Mouse (Mus musculus): ENCODE results near the gene Stard3.

DNA sequence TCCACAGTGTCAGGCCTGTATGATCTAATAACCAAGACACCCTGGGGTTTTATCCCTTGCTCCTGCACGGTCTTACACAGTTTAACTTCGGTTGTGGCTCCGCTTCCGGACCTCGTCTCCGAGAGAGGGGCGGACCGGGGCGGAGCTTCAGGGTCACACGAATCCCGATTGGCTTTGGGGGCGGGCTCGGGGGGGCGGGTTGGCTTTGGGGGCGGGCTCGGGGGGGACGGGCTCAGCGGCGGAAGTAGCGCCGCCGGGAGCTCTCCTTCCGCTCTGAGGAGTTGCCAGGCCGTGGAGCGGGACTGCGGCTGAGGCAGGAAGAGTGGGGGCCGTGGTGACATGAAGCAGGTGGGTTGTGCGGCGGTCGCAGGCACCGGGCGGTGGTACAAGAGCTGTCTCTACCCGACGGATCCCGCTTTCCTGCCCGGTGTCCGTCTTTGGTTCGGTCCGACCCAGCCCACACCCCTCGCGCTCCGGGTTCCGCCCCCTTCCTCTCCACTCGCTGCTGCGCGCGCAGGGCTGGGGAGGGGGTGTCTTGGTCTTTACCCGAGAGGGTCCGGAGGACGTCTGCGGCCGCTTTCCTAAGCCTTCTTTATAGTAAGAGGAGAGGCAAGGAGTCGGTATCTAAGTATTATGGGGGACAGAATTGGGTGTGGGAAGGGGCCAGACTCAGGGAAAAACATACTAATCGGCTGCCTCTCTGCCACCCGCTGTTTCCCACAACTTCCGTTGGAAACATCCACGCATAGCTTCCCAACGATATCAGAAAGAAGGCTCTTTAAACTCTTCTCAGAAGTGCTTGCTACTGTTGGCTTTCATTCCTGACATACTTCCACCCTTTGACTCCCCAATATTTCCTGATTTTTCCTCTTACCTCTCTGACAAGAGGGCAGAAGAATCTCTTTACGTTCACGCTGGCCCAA is at the start of gene Stard3:
- TF ChIP-seq POLR2A (IDR thresholded peaks at IDR 0.05; ENCODE audit: insufficient read length, low read depth) (peak; percentile 85), POLR2AphosphoS2 (IDR thresholded peaks at IDR 0.05; ENCODE audit: insufficient read length, low read depth) (peak; percentile 76), TCF12 (IDR thresholded peaks at IDR 0.05; ENCODE audit: insufficient read depth, poor library complexity, severe bottlenecking) (no peak), E2F4 (IDR thresholded peaks at IDR 0.05; ENCODE audit: insufficient read depth) (no peak), USF1 (IDR thresholded peaks at IDR 0.05; ENCODE audit: low read depth) (no peak), CEBPB (IDR thresholded peaks at IDR 0.05; ENCODE audit: insufficient read depth, poor library complexity, severe bottlenecking) (no peak), SRF (IDR thresholded peaks at IDR 0.05; ENCODE audit: control insufficient read depth, insufficient read length, low read depth) (no peak)
